Mouse (Mus musculus) heart, embryonic 14.5 days (tissue): ENCODE measurements around the gene Fam24a. TPM values are rescaled to one million over a fixed set of nuclear protein-coding genes. Genes with fewer than 3 reads are reported as not detected.

Experiments
- ATAC-seq: fragments of 200-750 bp; cut with Nextera tagmentation; 2 replicates; pipeline ENCODE4 v1.8.0; 2017; ENCODE audit warnings: low read depth, moderate TSS enrichment; ENCODE audit not compliant: insufficient number of reproducible peaks, insufficient read depth, low FRiP score
- H3K27ac ChIP-seq, 2 experiments: fragments of 200-500 bp in 1 of 2; fragments of 300-500 bp in 1 of 2; sonication (generic) in 1 of 2; replicated peaks in 1 of 2; 2 replicates each; pipeline ENCODE4 v1.5.1; 2012 to 2014; ENCODE audit warnings: low read depth in 2 of 2, low read length in 2 of 2, control low read depth in 1 of 2, mild to moderate bottlenecking in 1 of 2, mixed read lengths in 1 of 2; ENCODE audit not compliant: control insufficient read depth in 1 of 2, insufficient read depth in 1 of 2
- H3K27me3 ChIP-seq: fragments of 300-500 bp; sonication (generic); 2 replicates; pipeline ENCODE4 v1.6.1; 2014; ENCODE audit warnings: mild to moderate bottlenecking, low read length, control low read depth; ENCODE audit not compliant: control insufficient read depth, insufficient read depth
- H3K36me3 ChIP-seq: fragments of 300-500 bp; sonication (generic); 2 replicates; pipeline ENCODE4 v1.6.1; 2014; ENCODE audit warnings: mild to moderate bottlenecking, control low read depth, low read length, mixed read lengths; ENCODE audit not compliant: control insufficient read depth, insufficient read depth
- H3K4me1 ChIP-seq, 2 experiments: fragments of 200-500 bp in 1 of 2; fragments of 300-500 bp in 1 of 2; sonication (generic) in 1 of 2; 2 replicates each; pipeline ENCODE4 v1.6.1; 2012 to 2014; ENCODE audit warnings: low read length in 2 of 2, control low read depth in 1 of 2, mixed read lengths in 1 of 2; ENCODE audit not compliant: control insufficient read depth in 2 of 2, insufficient read depth in 2 of 2
- H3K4me2 ChIP-seq: fragments of 300-500 bp; sonication (generic); 2 replicates; pipeline ENCODE4 v1.6.1; 2014; ENCODE audit warnings: mild to moderate bottlenecking, low read length
- H3K4me3 ChIP-seq, 2 experiments: fragments of 200-500 bp in 1 of 2; fragments of 300-500 bp in 1 of 2; sonication (generic) in 1 of 2; 2 replicates each; pipeline ENCODE4 v1.5.1; 2012 to 2014; ENCODE audit warnings: low read length in 2 of 2, mild to moderate bottlenecking in 2 of 2, control low read depth in 1 of 2, low read depth in 1 of 2, moderate library complexity in 1 of 2; ENCODE audit not compliant: control insufficient read depth in 1 of 2, insufficient read depth in 1 of 2
- H3K9ac ChIP-seq: fragments of 300-500 bp; sonication (generic); 2 replicates; pipeline ENCODE4 v1.6.1; 2014; ENCODE audit warnings: mild to moderate bottlenecking, low read length
- H3K9me3 ChIP-seq: fragments of 300-500 bp; sonication (generic); 2 replicates; pipeline ENCODE4 v1.6.1; 2016; ENCODE audit warnings: low read length, control low read depth; ENCODE audit not compliant: control insufficient read depth
- WGBS: fragments of 180-500 bp; shearing (Covaris S2); extraction: QIAGEN DNeasy Blood & Tissue Kit; methylation state at CpG from one replicate; pipeline ENCODE4 v1.1.7; 2014; 5-methylcytosine and 5-hydroxymethylcytosine counted together
- polyA plus RNA-seq: library from polyadenylated mRNA; unstranded; fragments of >200 nt; fragmentation: Nextera tagmentation; extraction: Ambion mirVana; gene quantifications from 2 replicates; pipeline ENCODE4 v1.2.1, GENCODE M21; 2014

The Fam24a gene
- polyA plus RNA-seq, 1 experiment from 2014 or later, result not detected

- Histone ChIP-seq H3K27me3 (no peaks in the 10 kb centered on the region), H3K4me3 (peak within 1 kb of the TSS; percentile 77 to 95), H3K27ac (peak within 1 kb of the TSS; percentile 97), H3K4me1 (peaks cover 2 to 10% of the 10 kb centered on the region in 2 experiments; a peak in 3 of 4 replicates), H3K36me3 (peaks cover 27% of the 10 kb centered on the region), H3K4me2 (peak within 1 kb of the TSS; percentile 95), H3K9ac (peak within 1 kb of the TSS; percentile 93), H3K9me3 (no peaks in the 10 kb centered on the region)
- peak; percentile 97 for ATAC-seq
- WGBS, result under 1% methylated on average over 55 of the region's 55 CpGs
Observed at GRCm38 (mm10) chr7:131362615-131363300, 29.1 kb downstream of the Fam24a start, which contains the start of gene 2310057M21Rik. TSS of gene 2310057M21Rik (minus strand) at chr7:131362759.

GRCm38 (mm10) chr7:131364131-131364530 lies 30.5 kb downstream of the Fam24a start:
- ATAC-seq, result no peak
- no peak overlapping the region for H3K4me2 ChIP-seq
- H3K9me3 ChIP-seq, result no peaks in the 10 kb centered on the region
- H3K36me3 ChIP-seq, result peaks cover 13% of the 10 kb centered on the region; the same call in 1 of the 2 replicates
- H3K4me3 ChIP-seq, result no peak overlapping the region
- peaks cover 2 to 10% of the 10 kb centered on the region in 2 experiments; a peak in 3 of 4 replicates for H3K4me1 ChIP-seq
- no peak overlapping the region for H3K9ac ChIP-seq
- H3K27me3 ChIP-seq, result no peaks in the 10 kb centered on the region; the same call in 1 of the 2 replicates
- H3K27ac ChIP-seq, result no peak overlapping the region
- 83% methylated on average over 8 of the region's 8 CpGs for WGBS

GRCm38 (mm10) chr7:131370648-131371469 lies 37.2 kb downstream of the Fam24a start, which contains the start of gene Pstk:
TSS of gene Pstk (plus strand) at chr7:131371141.
- Histone ChIP-seq H3K27me3 (no peaks in the 10 kb centered on the region; the same call in 1 of the 2 replicates), H3K27ac (peak within 1 kb of the TSS; percentile 93), H3K4me1 (peaks cover 0 to 6% of the 10 kb centered on the region in 2 experiments; a peak in 3 of 4 replicates), H3K4me3 (peak within 1 kb of the TSS; percentile 63 to 74), H3K9ac (peak within 1 kb of the TSS; percentile 85), H3K4me2 (peak within 1 kb of the TSS; percentile 65), H3K36me3 (peaks cover 14% of the 10 kb centered on the region), H3K9me3 (no peaks in the 10 kb centered on the region)
- ATAC-seq, result peak; percentile 95
- 4% methylated on average over 47 of the region's 47 CpGs for WGBS

GRCm38 (mm10) chr7:131371470-131371860 lies 37.8 kb downstream of the Fam24a start:
- ATAC-seq, result peak; percentile 33; the same call in 1 of the 2 replicates

GRCm38 (mm10) chr7:131371880-131372651 lies 38.4 kb downstream of the Fam24a start:
- ATAC-seq, result no peak
- Histone ChIP-seq H3K27ac (peak overlapping the region in 1 of 2 experiments; percentile 93; a peak in 2 of 4 replicates), H3K4me3 (peak overlapping the region in 1 of 2 experiments; percentile 63; a peak in 2 of 4 replicates), H3K9ac (peak overlapping the region; percentile 85), H3K4me2 (peak overlapping the region; percentile 65), H3K4me1 (peaks cover 0 to 6% of the 10 kb centered on the region in 2 experiments; a peak in 3 of 4 replicates), H3K27me3 (no peaks in the 10 kb centered on the region; the same call in 1 of the 2 replicates), H3K36me3 (peaks cover 14% of the 10 kb centered on the region), H3K9me3 (no peaks in the 10 kb centered on the region)
- 66% methylated on average over 9 of the region's 9 CpGs for WGBS

More at GRCm38 (mm10) chr7:131371470-131371860, 37.8 kb downstream of the Fam24a start:
- Histone ChIP-seq H3K4me3 (peak overlapping the region; percentile 63 to 74), H3K36me3 (peaks cover 14% of the 10 kb centered on the region), H3K27ac (peak overlapping the region; percentile 93), H3K4me2 (peak overlapping the region; percentile 65), H3K27me3 (no peaks in the 10 kb centered on the region; the same call in 1 of the 2 replicates), H3K9ac (peak overlapping the region; percentile 85), H3K9me3 (no peaks in the 10 kb centered on the region), H3K4me1 (peaks cover 0 to 6% of the 10 kb centered on the region in 2 experiments; a peak in 3 of 4 replicates)
- 6% methylated on average over 9 of the region's 9 CpGs for WGBS
